Mouse (Mus musculus): ENCODE results near the gene Ppp3cb.

The Ppp3cb gene

DNA sequence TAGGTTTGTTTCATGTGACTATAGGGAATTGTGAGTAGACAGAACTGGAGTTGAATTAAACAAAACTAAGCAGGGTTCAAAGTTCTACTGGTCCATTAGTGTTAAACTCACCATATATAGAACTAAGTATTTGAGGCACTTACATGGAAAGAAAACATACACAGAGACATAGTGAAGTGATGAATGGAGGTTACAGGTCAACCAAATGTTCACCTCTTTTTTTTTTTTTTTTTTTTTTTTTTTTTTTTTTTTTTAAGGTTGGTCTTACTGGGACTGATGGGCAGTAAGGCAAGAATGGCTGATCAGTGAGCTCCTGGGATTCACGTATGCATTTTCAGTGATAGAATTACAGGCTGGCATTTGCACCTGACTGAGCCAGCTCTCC lies 66.2 kb downstream of the Ppp3cb start:
- no peak for DNase-seq (ENCODE audit: low read depth)

- peak; percentile 74 for DNase-seq (ENCODE audit: low read depth)
These were observed 66.8 kb downstream of the Ppp3cb start, which contains the start of gene Anxa7 for GRCm38 (mm10) chr14:20479291-20480194. Gene Anxa7 (minus strand): TSS chr14:20480133.

DNA sequence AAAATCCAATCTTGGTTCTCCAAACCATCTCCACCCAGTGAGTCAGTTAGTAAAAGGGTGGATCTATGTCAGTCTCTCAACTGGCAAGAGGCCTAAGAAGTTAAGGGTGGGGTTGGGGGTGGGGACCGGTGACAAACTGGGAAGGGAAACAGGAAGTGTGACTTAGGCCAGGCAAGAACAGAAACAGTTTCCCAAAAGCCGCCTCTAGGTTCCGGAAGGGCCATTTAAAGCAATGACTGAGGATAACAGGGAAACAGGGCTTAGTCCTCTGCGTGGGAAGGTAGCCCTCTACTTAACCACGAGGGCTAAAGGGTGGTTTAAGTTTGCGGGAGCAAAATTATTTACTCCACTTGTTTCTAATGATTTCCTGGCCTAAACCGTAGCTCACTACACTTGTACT lies 67.6 kb downstream of the Ppp3cb start:
- DNase-seq (ENCODE audit: low read depth): peak; percentile 91

GRCm38 (mm10) chr14:20478385-20478784 lies 68.0 kb downstream of the Ppp3cb start:
- no peak for DNase-seq (ENCODE audit: low read depth)

- DNase-seq (ENCODE audit: low read depth): peak; percentile 15
These were observed 68.9 kb downstream of the Ppp3cb start for GRCm38 (mm10) chr14:20477261-20478025.

DNA sequence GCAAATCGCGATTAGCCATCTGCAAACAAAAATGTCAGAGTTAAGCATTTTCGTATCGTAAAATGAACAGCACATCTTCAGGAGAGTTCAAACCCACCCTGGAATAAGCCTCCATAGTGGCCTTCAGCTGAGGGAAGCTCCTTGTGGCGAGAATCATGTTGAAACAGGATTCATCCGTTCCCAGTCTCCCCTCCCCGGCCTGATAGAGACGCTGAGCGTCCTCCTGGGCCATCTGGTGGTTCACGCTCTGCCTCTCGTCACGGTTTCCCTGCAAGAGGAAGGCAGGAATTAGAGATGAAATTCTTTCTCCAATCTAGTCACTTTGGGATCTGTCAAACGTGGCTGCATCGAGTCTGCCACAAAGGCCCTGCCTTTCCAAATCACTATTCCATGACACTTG lies 86.2 kb downstream of the Ppp3cb start:
- no peak for DNase-seq (ENCODE audit: low read depth)

GRCm38 (mm10) chr14:20458378-20458777 lies 88.0 kb downstream of the Ppp3cb start:
- DNase-seq (ENCODE audit: low read depth): no peak

- no peak for DNase-seq (ENCODE audit: low read depth)
These were observed 93.4 kb downstream of the Ppp3cb start for GRCm38 (mm10) chr14:20452929-20453328.

GRCm38 (mm10) chr14:20451765-20452331 lies 94.5 kb downstream of the Ppp3cb start, which contains the start of gene Cfap70:
Gene Cfap70 (minus strand): TSS chr14:20452226.
- DNase-seq (ENCODE audit: low read depth): no peak

DNA sequence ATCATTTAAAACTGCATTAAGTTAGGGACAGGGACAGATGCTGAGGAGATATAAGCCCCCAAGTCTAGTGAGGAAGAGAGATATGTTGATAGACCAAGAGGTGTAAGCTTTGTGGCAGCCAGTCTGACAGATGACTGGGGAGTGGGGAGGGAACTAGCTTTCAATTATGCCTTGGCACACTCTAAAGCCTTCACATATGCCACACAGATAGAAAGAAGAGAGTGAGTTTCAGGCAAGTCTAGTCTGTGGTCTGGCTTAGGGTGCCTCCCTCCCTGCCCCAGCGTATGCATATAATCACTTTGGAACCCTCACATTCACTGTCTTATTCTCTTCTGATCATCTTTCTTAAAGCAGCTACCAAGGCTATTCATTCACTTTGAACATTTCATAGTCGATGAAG lies 95.1 kb downstream of the Ppp3cb start:
- no peak for DNase-seq (ENCODE audit: low read depth)

Measured in 416B (cell line).